Mouse (Mus musculus) testis, adult 2 months (tissue): ENCODE results near the gene Ryr3. TPM values are rescaled to one million over a fixed set of nuclear protein-coding genes. Genes with fewer than 3 reads are reported as not detected.

Experiments used
- H3K27ac ChIP-seq: fragments of 200-500 bp; 2 replicates; pipeline ENCODE4 v1.5.1; 2012; ENCODE audit warnings: low read depth, low read length; ENCODE audit not compliant: control insufficient read depth, insufficient read depth
- H3K27me3 ChIP-seq: fragments of 200-500 bp; 2 replicates; pipeline ENCODE4 v1.6.1; 2012; ENCODE audit warnings: mild to moderate bottlenecking, low read length, moderate library complexity; ENCODE audit not compliant: control insufficient read depth, insufficient read depth
- H3K36me3 ChIP-seq: fragments of 200-500 bp; 2 replicates; pipeline ENCODE4 v1.6.1; 2012; ENCODE audit warnings: mild to moderate bottlenecking, low read length; ENCODE audit not compliant: control insufficient read depth, insufficient read depth
- H3K4me1 ChIP-seq: fragments of 200-500 bp; 2 replicates; pipeline ENCODE4 v1.6.1; 2012; ENCODE audit warnings: low read length; ENCODE audit not compliant: control insufficient read depth, insufficient read depth
- H3K4me3 ChIP-seq: fragments of 200-500 bp; 2 replicates; pipeline ENCODE4 v1.5.1; 2012; ENCODE audit warnings: low read depth, mild to moderate bottlenecking, low read length, moderate library complexity, mixed read lengths; ENCODE audit not compliant: control insufficient read depth
- CTCF ChIP-seq: fragments of 200-500 bp; IDR thresholded peaks from 2 replicates; pipeline ENCODE4 v1.5.1; 2012; ENCODE audit warnings: low read depth, mild to moderate bottlenecking, inconsistent platforms, low read length, moderate library complexity; ENCODE audit not compliant: control insufficient read depth, insufficient read depth, insufficient replicate concordance
- POLR2A ChIP-seq: fragments of 200-500 bp; IDR thresholded peaks from 2 replicates; pipeline ENCODE4 v1.6.1; 2012; ENCODE audit warnings: low read depth, mild to moderate bottlenecking, inconsistent platforms, low read length, moderate library complexity; ENCODE audit not compliant: control insufficient read depth
- polyA plus RNA-seq: library from polyadenylated mRNA; depleted of rRNA; stranded (reverse); fragments of >200 nt; gene quantifications from 2 replicates; pipeline ENCODE4 v1.2.3, GENCODE M21; 2012; rRNA removed

Gene Ryr3
- 2.2 and 2.6 TPM in 2 replicates for polyA plus RNA-seq

- H3K36me3 ChIP-seq = no peaks in the 10 kb centered on the region
- H3K27ac ChIP-seq = no peak within 1 kb of the TSS
- H3K4me1 ChIP-seq = peaks cover 7% of the 10 kb centered on the region
- H3K4me3 ChIP-seq = peak within 1 kb of the TSS; percentile 37
- TF ChIP-seq CTCF (no peak), POLR2A (no peak)
- H3K27me3 ChIP-seq = no peaks in the 10 kb centered on the region
Observed at GRCm38 (mm10) chr2:113216746-113217461, at the start of gene Ryr3. Ryr3 (minus strand) TSS chr2:113217096.

- no peaks in the 10 kb centered on the region for H3K4me1 ChIP-seq
- TF ChIP-seq POLR2A = no peak
- no peak for TF ChIP-seq CTCF
- no peaks in the 10 kb centered on the region for H3K27me3 ChIP-seq
- H3K36me3 ChIP-seq = no peaks in the 10 kb centered on the region
- no peak overlapping the region for H3K4me3 ChIP-seq
- no peak overlapping the region for H3K27ac ChIP-seq
Observed at GRCm38 (mm10) chr2:113238871-113239270, 22.0 kb upstream of the Ryr3 start.

GRCm38 (mm10) chr2:113236993-113237392 lies 20.1 kb upstream of the Ryr3 start:
- H3K36me3 ChIP-seq = no peaks in the 10 kb centered on the region
- H3K4me1 ChIP-seq = no peaks in the 10 kb centered on the region
- no peaks in the 10 kb centered on the region for H3K27me3 ChIP-seq
- TF ChIP-seq CTCF (no peak), POLR2A (no peak)
- no peak overlapping the region for H3K27ac ChIP-seq
- H3K4me3 ChIP-seq = no peak overlapping the region

DNA sequence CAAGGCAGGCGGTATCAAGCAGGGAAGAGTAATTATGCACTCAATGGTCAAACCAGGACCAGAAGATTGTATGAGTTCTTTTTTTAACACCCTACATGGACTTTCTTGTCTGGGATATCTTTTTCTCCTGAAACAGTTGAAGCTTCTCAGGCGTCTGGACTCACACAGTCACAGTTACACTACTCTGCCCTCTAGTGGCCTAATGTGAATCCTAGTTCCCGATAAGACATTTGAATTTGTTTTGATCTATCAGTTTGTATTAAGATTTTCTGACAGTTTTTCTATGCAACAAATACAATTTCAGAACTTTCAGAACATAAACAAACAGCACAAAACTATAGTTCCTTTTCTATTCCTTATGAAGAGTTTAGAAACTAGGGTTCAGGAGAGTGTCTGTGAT lies 17.7 kb upstream of the Ryr3 start:
- Histone ChIP-seq H3K27me3 (no peaks in the 10 kb centered on the region), H3K4me3 (no peak overlapping the region), H3K4me1 (no peaks in the 10 kb centered on the region), H3K36me3 (no peaks in the 10 kb centered on the region), H3K27ac (no peak overlapping the region)
- TF ChIP-seq CTCF (no peak), POLR2A (no peak)

- Histone ChIP-seq H3K4me3 (no peak overlapping the region), H3K36me3 (no peaks in the 10 kb centered on the region), H3K27me3 (no peaks in the 10 kb centered on the region), H3K4me1 (no peaks in the 10 kb centered on the region), H3K27ac (no peak overlapping the region)
- no peak for TF ChIP-seq POLR2A
- no peak for TF ChIP-seq CTCF
Observed at GRCm38 (mm10) chr2:113233356-113233755, 16.5 kb upstream of the Ryr3 start.

DNA sequence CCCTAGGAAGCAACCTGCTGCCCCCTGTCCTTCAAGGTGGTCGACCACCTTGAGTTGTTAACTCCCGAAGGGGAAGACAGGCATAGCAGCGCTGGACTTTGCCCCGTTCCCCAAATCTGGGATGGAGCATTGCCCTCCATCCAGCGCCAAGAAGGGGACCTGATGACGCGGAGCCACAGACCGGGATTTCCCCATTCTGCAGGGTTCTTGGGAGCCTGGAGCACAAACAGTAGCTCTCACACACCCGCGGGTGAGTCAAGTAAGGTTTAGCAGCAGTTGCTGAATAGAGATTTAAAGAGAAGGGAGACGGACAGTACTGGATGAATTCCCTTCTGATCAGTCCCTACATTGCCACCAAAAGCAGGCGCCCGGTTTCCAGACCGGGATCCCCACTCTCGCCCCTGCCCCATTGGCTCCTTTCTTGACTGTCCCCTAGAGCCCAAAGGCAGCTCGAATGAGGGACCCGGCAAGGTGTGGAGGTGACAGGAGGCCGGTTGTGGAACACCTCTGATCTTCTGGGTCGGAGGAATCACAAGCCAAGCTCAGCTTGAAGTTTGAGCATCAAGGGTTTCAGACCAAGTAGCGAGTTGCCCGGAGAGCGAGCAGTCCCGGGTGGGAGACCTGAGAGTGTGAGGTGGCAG lies 671 bp downstream of the Ryr3 start:
- no peak overlapping the region for H3K27ac ChIP-seq
- H3K4me3 ChIP-seq = peak overlapping the region; percentile 37
- no peaks in the 10 kb centered on the region for H3K36me3 ChIP-seq
- no peaks in the 10 kb centered on the region for H3K27me3 ChIP-seq
- H3K4me1 ChIP-seq = peaks cover 7% of the 10 kb centered on the region
- no peak for TF ChIP-seq CTCF
- no peak for TF ChIP-seq POLR2A

- H3K4me3 ChIP-seq = no peak overlapping the region
- no peak for TF ChIP-seq POLR2A
- no peak for TF ChIP-seq CTCF
- H3K27me3 ChIP-seq = no peaks in the 10 kb centered on the region
- no peak overlapping the region for H3K27ac ChIP-seq
- no peaks in the 10 kb centered on the region for H3K36me3 ChIP-seq
- no peaks in the 10 kb centered on the region for H3K4me1 ChIP-seq
Observed at GRCm38 (mm10) chr2:113210023-113210422, 6.9 kb downstream of the Ryr3 start.

GRCm38 (mm10) chr2:113209263-113209662 lies 7.6 kb downstream of the Ryr3 start:
- H3K36me3 ChIP-seq = no peaks in the 10 kb centered on the region
- H3K27ac ChIP-seq = no peak overlapping the region
- H3K27me3 ChIP-seq = no peaks in the 10 kb centered on the region
- no peaks in the 10 kb centered on the region for H3K4me1 ChIP-seq
- TF ChIP-seq CTCF (no peak), POLR2A (no peak)
- no peak overlapping the region for H3K4me3 ChIP-seq
